Mouse (Mus musculus): ENCODE data around the gene Ehbp1l1. TPM values are rescaled to one million over a fixed set of nuclear protein-coding genes. Genes with fewer than 3 reads are reported as not detected.
A peak's percentile ranks its signal among the peaks of the same experiment; 100 is the strongest.

Gene Ehbp1l1
- 8.4 and 9.2 TPM in 2 replicates for polyA plus RNA-seq (2016; fragmentation: Nextera tagmentation; extraction: Ambion mirVana)

DNA sequence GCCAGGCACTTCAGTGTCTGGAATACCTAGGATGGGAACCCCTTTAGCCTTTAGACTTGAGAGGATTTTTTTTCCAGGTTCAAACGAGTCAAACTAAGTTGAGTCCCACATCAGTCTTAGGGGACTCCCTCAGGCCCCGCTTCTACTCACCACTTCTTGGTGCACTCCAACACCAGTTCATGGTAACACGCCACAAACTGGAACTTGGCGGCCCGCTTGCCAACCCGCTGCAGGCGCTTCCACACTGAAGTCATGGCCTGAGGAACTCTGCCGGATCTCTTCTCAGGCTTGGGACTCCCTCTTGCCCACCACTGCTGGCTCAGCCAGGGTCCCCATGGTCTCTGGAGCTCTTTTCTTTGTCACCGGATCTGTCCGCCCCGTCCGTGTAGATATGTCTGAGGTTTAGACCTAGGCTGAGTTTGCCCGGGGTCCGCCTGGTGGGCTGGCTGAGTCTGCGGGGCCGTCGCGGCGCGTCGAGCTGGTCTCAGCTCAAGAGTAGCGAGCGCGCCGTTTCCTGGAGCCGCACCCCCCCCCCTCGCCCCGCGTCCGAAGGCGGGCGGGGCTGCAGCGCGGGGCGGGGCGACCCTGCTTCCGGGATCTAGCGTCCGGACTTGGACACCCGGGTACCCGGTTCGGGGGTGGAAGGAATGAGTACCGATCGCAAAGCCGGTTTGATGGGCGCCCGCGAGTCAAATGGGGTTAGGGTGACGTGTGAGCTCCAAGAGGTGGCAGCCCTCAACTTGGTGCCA, at the start of gene Ehbp1l1:
Ehbp1l1 (minus strand) TSS at position 551 of the 749 bp plus-strand sequence.
- Histone ChIP-seq H3K4me3 (peak within 1 kb of the TSS; percentile 97), H3K4me1 (peaks cover 66% of the 10 kb centered on the region), H3K27ac (peak within 1 kb of the TSS; percentile 61), H3K27me3 (ENCODE audit: low read depth, poor library complexity, severe bottlenecking) (no peaks in the 10 kb centered on the region), H3K36me3 (peaks cover 67% of the 10 kb centered on the region), H3K9me3 (replicated peaks) (no peaks in the 10 kb centered on the region)
- peak; percentile 72 for DNase-seq (ENCODE audit: low spot score)
- 12% methylated on average over 49 of the region's 49 CpGs for WGBS

DNA sequence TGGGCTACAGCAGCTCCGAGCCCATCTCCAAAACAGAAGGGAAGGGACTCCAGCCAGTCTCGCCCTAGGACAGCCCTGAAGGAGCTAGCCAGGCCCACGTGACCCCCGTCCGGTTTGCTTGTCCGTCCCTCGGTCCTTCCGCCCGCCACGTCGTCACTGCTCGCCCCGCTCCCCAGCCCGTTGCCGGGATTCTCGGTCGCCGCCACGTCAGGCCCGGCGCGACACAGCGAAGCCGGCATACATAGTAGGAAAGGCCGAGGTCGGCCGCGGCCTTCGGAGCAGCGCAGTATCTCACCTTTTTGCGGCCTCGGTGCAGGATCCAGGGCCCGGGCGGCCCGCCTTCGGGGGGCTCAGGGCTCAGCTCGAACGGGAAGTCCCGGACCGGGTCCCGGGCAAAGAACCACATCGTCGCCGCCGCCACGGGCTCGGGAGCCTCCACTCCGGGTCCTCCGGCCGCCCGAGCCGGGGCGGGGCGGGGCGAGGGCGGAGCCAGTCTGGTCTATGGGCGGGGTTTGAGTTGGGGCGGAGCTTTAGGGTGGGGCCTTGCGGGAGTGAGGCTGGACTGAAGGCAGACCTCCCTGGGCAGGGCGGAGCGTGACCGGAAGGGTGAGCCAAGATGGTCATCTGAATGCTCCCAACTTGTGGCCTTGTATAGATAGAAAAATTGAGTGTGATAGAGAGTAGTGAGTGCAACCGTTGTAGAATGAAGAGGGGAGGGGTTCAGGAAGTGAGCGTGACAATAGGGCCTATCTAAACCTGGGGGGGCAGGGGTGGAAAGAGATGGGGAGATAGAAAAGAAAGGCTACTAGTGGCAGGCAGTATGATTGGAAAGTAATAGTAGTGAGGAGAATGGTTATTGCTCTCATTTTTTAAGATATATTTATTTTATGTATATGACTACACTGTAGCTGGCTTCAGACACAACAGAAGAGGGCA, 45.1 kb upstream of the Ehbp1l1 start, which contains the start of gene Scyl1:
Scyl1 (minus strand) TSS at position 495 of the 936 bp plus-strand sequence.
- Histone ChIP-seq H3K27me3 (ENCODE audit: low read depth, poor library complexity, severe bottlenecking) (no peaks in the 10 kb centered on the region), H3K4me1 (peaks cover 17% of the 10 kb centered on the region), H3K9me3 (replicated peaks) (no peaks in the 10 kb centered on the region), H3K36me3 (peaks cover 41% of the 10 kb centered on the region), H3K4me3 (peak within 1 kb of the TSS; percentile 93), H3K27ac (peak within 1 kb of the TSS; percentile 94)
- WGBS = 1% methylated on average over 64 of the region's 64 CpGs
- DNase-seq (ENCODE audit: low spot score) = peak; percentile 96

DNA sequence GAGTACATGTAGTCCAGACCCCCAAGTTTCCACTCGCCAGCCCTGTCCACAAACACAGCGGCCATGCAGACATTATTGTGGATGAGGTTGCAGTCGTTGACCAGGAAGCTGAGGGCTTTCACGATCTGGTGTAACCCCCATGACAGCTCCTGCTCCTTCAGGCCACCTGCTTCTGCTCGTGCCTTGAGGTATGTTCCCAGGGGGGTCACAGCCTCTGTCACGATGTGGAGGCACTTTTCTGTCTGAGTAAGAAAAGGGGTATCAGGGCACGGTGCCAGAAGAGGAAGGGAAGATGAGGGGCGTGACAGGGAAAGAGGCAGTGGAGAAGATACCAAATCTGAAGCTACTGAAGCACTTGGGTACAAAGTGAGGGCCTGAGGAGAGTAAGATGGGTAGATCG, 44.2 kb upstream of the Ehbp1l1 start:
- Histone ChIP-seq H3K9me3 (replicated peaks) (no peaks in the 10 kb centered on the region), H3K36me3 (peaks cover 50% of the 10 kb centered on the region), H3K27ac (peak overlapping the region; percentile 94), H3K27me3 (ENCODE audit: low read depth, poor library complexity, severe bottlenecking) (no peaks in the 10 kb centered on the region), H3K4me3 (peak overlapping the region; percentile 93), H3K4me1 (peaks cover 17% of the 10 kb centered on the region)
- no peak for DNase-seq (ENCODE audit: low spot score)
- WGBS = 60% methylated on average over 9 of the region's 9 CpGs

- Histone ChIP-seq H3K4me1 (peaks cover 17% of the 10 kb centered on the region), H3K36me3 (peaks cover 77% of the 10 kb centered on the region), H3K27ac (no peak overlapping the region), H3K4me3 (no peak overlapping the region), H3K27me3 (ENCODE audit: low read depth, poor library complexity, severe bottlenecking) (no peaks in the 10 kb centered on the region), H3K9me3 (replicated peaks) (no peaks in the 10 kb centered on the region)
- DNase-seq (ENCODE audit: low spot score) = no peak
- WGBS = 93% methylated on average over 4 of the region's 4 CpGs
Measured at GRCm38 (mm10) chr19:5767271-5767670, 41.2 kb upstream of the Ehbp1l1 start.

DNA sequence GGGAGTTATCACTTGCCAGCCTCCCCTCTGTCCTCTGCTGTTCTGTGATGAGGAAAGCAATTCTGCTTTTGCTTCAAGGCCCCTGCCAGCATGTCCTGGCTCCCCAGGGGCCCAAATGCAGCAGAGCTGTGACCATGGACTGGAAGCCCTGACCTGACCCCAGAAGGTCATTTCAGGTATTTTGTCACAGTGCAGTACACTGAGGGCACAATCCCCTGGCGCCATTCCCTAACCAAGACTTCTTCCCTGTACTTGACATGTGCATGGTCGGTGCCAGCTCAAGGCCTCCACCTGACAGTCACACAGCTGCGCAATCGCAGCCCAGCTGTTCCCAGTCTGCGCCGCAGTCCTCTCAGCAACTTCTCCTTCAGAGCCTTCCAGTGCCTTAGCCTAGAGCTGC, 37.0 kb upstream of the Ehbp1l1 start:
- Histone ChIP-seq H3K4me1 (no peaks in the 10 kb centered on the region), H3K27ac (no peak overlapping the region), H3K27me3 (ENCODE audit: low read depth, poor library complexity, severe bottlenecking) (peaks cover 19% of the 10 kb centered on the region), H3K9me3 (replicated peaks) (no peaks in the 10 kb centered on the region), H3K4me3 (no peak overlapping the region), H3K36me3 (peaks cover 97% of the 10 kb centered on the region)
- DNase-seq (ENCODE audit: low spot score) = no peak
- WGBS = 96% methylated on average over 6 of the region's 6 CpGs

- no peak for DNase-seq (ENCODE audit: low spot score)
- Histone ChIP-seq H3K4me1 (peaks cover 18% of the 10 kb centered on the region), H3K4me3 (no peak overlapping the region), H3K36me3 (peaks cover 66% of the 10 kb centered on the region), H3K27ac (no peak overlapping the region), H3K27me3 (ENCODE audit: low read depth, poor library complexity, severe bottlenecking) (peaks cover 61% of the 10 kb centered on the region), H3K9me3 (replicated peaks) (no peaks in the 10 kb centered on the region)
- WGBS = 89% methylated on average over 14 of the region's 14 CpGs
Measured at GRCm38 (mm10) chr19:5758878-5759403, 32.8 kb upstream of the Ehbp1l1 start.

DNA sequence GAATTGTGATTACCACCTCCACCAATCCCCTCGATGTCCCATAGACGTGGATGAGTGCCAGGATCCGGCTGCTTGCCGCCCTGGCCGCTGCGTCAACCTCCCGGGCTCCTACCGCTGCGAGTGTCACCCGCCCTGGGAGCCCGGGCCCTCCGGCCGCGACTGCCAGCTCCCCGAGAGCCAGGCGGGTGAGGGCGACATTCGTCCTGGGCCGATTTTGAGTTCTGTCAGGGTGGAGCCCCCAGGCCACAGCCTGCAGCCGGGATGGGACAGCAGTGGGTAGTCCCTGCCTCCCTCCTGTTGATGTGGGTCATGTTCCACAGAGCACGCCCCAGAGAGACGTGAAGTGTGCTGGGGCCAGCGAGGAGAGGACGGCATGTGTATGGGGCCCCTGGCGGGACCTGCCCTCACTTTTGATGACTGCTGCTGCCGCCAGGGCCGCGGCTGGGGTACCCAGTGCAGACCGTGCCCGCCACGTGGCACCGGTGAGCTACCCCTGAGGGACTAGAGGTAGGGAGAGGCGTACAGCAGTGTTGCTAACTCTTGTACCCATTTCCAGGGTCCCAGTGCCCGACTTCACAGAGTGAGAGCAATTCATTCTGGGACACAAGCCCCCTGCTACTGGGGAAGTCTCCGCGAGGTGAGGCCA, 31.0 kb upstream of the Ehbp1l1 start:
- DNase-seq (ENCODE audit: low spot score) = peak; percentile 54
- H3K27ac ChIP-seq = peak overlapping the region; percentile 15; the same call in 1 of the 2 replicates
- peaks cover 18% of the 10 kb centered on the region for H3K4me1 ChIP-seq
- WGBS = 12% methylated on average over 35 of the region's 36 CpGs
- H3K36me3 ChIP-seq = peaks cover 51% of the 10 kb centered on the region
- peaks cover 79% of the 10 kb centered on the region for H3K27me3 ChIP-seq (ENCODE audit: low read depth, poor library complexity, severe bottlenecking)
- peak overlapping the region; percentile 47 for H3K4me3 ChIP-seq
- H3K9me3 ChIP-seq (replicated peaks) = no peaks in the 10 kb centered on the region

DNA sequence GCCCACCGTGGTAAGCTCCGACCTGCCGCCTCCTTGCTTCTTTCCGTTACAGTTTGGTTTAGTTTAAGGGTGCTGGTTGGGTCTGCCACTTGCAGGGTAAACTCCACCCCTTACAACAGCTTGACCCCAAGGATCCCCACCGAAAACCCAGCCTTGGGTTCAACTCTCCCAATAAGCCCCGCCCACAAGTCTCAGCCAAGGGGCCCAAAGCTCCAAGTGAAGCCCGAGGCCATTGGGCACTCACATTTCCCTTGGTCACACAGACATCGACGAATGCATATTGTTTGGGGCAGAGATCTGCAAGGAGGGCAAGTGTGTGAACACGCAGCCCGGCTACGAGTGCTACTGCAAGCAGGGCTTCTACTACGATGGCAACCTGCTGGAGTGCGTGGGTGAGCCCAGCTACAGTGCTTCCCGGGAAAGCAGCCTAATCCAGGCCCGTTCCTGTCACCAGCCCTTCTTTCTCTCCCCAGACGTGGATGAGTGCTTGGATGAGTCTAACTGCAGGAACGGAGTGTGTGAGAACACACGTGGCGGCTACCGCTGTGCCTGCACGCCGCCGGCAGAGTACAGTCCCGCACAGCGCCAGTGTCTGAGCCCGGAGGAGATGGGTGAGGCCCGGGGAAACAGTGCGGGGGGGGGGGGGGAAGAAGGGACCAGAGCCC, 30.3 kb upstream of the Ehbp1l1 start:
- WGBS = 7% methylated on average over 28 of the region's 29 CpGs
- Histone ChIP-seq H3K9me3 (replicated peaks) (no peaks in the 10 kb centered on the region), H3K36me3 (peaks cover 44% of the 10 kb centered on the region), H3K27me3 (ENCODE audit: low read depth, poor library complexity, severe bottlenecking) (peaks cover 85% of the 10 kb centered on the region), H3K4me1 (peaks cover 25% of the 10 kb centered on the region), H3K27ac (peak overlapping the region; percentile 15; the same call in 1 of the 2 replicates), H3K4me3 (peak overlapping the region; percentile 47)
- peak; percentile 45 for DNase-seq (ENCODE audit: low spot score)

GRCm38 (mm10) chr19:5751742-5752141, 25.6 kb upstream of the Ehbp1l1 start:
- Histone ChIP-seq H3K4me3 (peak overlapping the region; percentile 36), H3K27ac (no peak overlapping the region), H3K27me3 (ENCODE audit: low read depth, poor library complexity, severe bottlenecking) (peaks cover 97% of the 10 kb centered on the region), H3K36me3 (no peaks in the 10 kb centered on the region), H3K9me3 (replicated peaks) (no peaks in the 10 kb centered on the region), H3K4me1 (peaks cover 31% of the 10 kb centered on the region)
- WGBS = 5% methylated on average over 19 of the region's 20 CpGs
- DNase-seq (ENCODE audit: low spot score) = peak; percentile 57

DNA sequence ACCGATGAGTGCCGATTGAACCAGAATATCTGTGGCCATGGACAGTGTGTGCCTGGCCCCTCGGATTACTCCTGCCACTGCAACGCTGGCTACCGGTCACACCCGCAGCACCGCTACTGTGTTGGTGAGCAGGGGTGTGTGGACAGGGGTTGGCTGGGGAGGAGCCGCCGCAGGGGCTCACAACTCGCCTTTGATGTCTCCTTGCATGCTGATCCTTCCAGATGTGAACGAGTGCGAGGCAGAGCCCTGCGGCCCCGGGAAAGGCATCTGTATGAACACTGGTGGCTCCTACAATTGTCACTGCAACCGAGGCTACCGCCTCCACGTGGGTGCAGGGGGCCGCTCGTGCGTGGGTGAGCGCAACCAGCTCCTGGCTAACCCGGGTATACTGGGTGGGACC, 24.8 kb upstream of the Ehbp1l1 start:
- Histone ChIP-seq H3K9me3 (replicated peaks) (no peaks in the 10 kb centered on the region), H3K27ac (no peak overlapping the region), H3K36me3 (no peaks in the 10 kb centered on the region), H3K4me3 (peak overlapping the region; percentile 36), H3K27me3 (ENCODE audit: low read depth, poor library complexity, severe bottlenecking) (peaks cover 97% of the 10 kb centered on the region), H3K4me1 (peaks cover 31% of the 10 kb centered on the region)
- DNase-seq (ENCODE audit: low spot score) = peak; percentile 57
- 4% methylated on average over 22 of the region's 22 CpGs for WGBS

GRCm38 (mm10) chr19:5749476-5749875, 23.4 kb upstream of the Ehbp1l1 start:
- H3K4me3 ChIP-seq = no peak overlapping the region
- no peak for DNase-seq (ENCODE audit: low spot score)
- WGBS = 89% methylated on average over 6 of the region's 6 CpGs
- no peak overlapping the region for H3K27ac ChIP-seq
- no peaks in the 10 kb centered on the region for H3K36me3 ChIP-seq
- H3K9me3 ChIP-seq (replicated peaks) = no peaks in the 10 kb centered on the region
- H3K27me3 ChIP-seq (ENCODE audit: low read depth, poor library complexity, severe bottlenecking) = peaks cover 97% of the 10 kb centered on the region
- peaks cover 39% of the 10 kb centered on the region for H3K4me1 ChIP-seq

GRCm38 (mm10) chr19:5746907-5747363, 20.8 kb upstream of the Ehbp1l1 start:
- Histone ChIP-seq H3K27ac (no peak overlapping the region), H3K9me3 (replicated peaks) (no peaks in the 10 kb centered on the region), H3K4me3 (no peak overlapping the region; the same call in 1 of the 2 replicates), H3K27me3 (ENCODE audit: low read depth, poor library complexity, severe bottlenecking) (peaks cover 92% of the 10 kb centered on the region), H3K4me1 (peaks cover 61% of the 10 kb centered on the region), H3K36me3 (0 out of 2 replicates have a peak, but pooled peaks cover 2% of the 10 kb centered on the region)
- DNase-seq (ENCODE audit: low spot score) = no peak
- WGBS = 31% methylated on average over 12 of the region's 12 CpGs
